Mouse (Mus musculus): ENCODE data around the gene Cyp2j13.

GRCm38 (mm10) chr4:96096841-96097240 lies 19.5 kb upstream of the Cyp2j13 start:
- TF ChIP-seq GATA1 (IDR thresholded peaks at IDR 0.05; ENCODE audit: low read length) (no peak), TAL1 (IDR thresholded peaks at IDR 0.05; ENCODE audit: low read length) (no peak)

Measured in erythroblast, embryonic 14.5 days (primary cell).